Mouse (Mus musculus): ENCODE results near the gene Anapc13. TPM values are rescaled to one million over a fixed set of nuclear protein-coding genes. Genes with fewer than 3 reads are reported as not detected.

Gene Anapc13
- polyA plus RNA-seq, 1 experiment, result 206 TPM

Other genes starting within 250 kb of the Anapc13 start
- gene Ky, start 120.5 kb upstream of the Anapc13 start, polyA plus RNA-seq (2012; rRNA removed), result 0.15 and 0.21 TPM in 2 replicates
- 29.3 and 33.9 TPM in 2 replicates for gene Cep63, start 238 bp downstream of the Anapc13 start, polyA plus RNA-seq (2012; rRNA removed)
- 51.0 and 52.2 TPM in 2 replicates for gene Amotl2, start 90.4 kb downstream of the Anapc13 start, polyA plus RNA-seq (2012; rRNA removed)
- gene Ryk, start 208.6 kb downstream of the Anapc13 start, polyA plus RNA-seq (2012; rRNA removed), result 69.2 and 78.7 TPM in 2 replicates

Data from urinary bladder, adult 2 months (tissue).